In genomic region chr9:21846755-21847341, GRCm38 (mm10) we compare ENCODE assay signal across 7 mouse cellular contexts. TPM values are rescaled to one million over a fixed set of nuclear protein-coding genes. Genes with fewer than 3 reads are reported as not detected.
DNase-seq lines count a peak whose midpoint lies in the region; ATAC-seq and TF ChIP-seq lines count a peak whose summit lies in the region.

No protein-coding gene starts in this region.

- no peak overlapping the region for H3K9ac ChIP-seq in hindbrain, embryonic 14.5 days
- H3K9ac ChIP-seq in liver, adult 2 months (ENCODE audit: low read depth, low read length): peak overlapping the region; percentile 75
- H3K9ac ChIP-seq in neural tube, embryonic 12.5 days: peak overlapping the region; percentile 42; the same call in 1 of the 2 replicates

- no peaks in the 10 kb centered on the region for H3K9me3 ChIP-seq in hindbrain, embryonic 14.5 days (ENCODE audit: control insufficient read depth, low read length)
- no peaks in the 10 kb centered on the region for H3K9me3 ChIP-seq in neural tube, embryonic 12.5 days

- H3K36me3 ChIP-seq in hindbrain, embryonic 14.5 days (replicated peaks; ENCODE audit: control insufficient read depth, insufficient read depth): no peaks in the 10 kb centered on the region
- H3K36me3 ChIP-seq in liver, adult 2 months (ENCODE audit: control insufficient read depth, insufficient read depth, low read length): no peaks in the 10 kb centered on the region
- 0 out of 2 replicates have a peak, but pooled peaks cover 6% of the 10 kb centered on the region for H3K36me3 ChIP-seq in neural tube, embryonic 12.5 days

- peak; percentile 67 for DNase-seq in embryo, embryonic 10.5 days (ENCODE audit: low spot score)
- peak; percentile 57 for DNase-seq in gastrocnemius, adult 18-20 months (ENCODE audit: low spot score)
- no peak for DNase-seq in hindbrain, embryonic 14.5 days (ENCODE audit: low spot score)
- DNase-seq in liver, adult 2 months (ENCODE audit: extremely low read depth, low read depth, low spot score): peak; percentile 24
- no peak for DNase-seq in spleen, adult 12 weeks (ENCODE audit: low spot score)
- no peak for DNase-seq in layer of hippocampus, postnatal 10 days (ENCODE audit: low spot score in 2 of 2)

- TF ChIP-seq CTCF in liver, adult 2 months (IDR thresholded peaks at IDR 0.05; ENCODE audit: low read depth, low read length): no peak

- H3K27me3 ChIP-seq in hindbrain, embryonic 14.5 days (ENCODE audit: control insufficient read depth, insufficient read depth, low read length): no peaks in the 10 kb centered on the region
- H3K27me3 ChIP-seq in liver, adult 2 months (ENCODE audit: control insufficient read depth, insufficient read depth, low read length): no peaks in the 10 kb centered on the region
- no peaks in the 10 kb centered on the region for H3K27me3 ChIP-seq in neural tube, embryonic 12.5 days (replicated peaks)

- no peaks in the 10 kb centered on the region for H3K4me1 ChIP-seq in hindbrain, embryonic 14.5 days (replicated peaks; ENCODE audit: control insufficient read depth, insufficient read depth, low read length)
- H3K4me1 ChIP-seq in liver, adult 2 months (ENCODE audit: control insufficient read depth, insufficient read depth, low read length): peaks cover 6% of the 10 kb centered on the region
- H3K4me1 ChIP-seq in neural tube, embryonic 12.5 days: peaks cover 22% of the 10 kb centered on the region

- no peak overlapping the region for H3K4me3 ChIP-seq in hindbrain, embryonic 14.5 days (replicated peaks; ENCODE audit: low read length)
- H3K4me3 ChIP-seq in liver, adult 2 months (ENCODE audit: insufficient read depth, low read depth, low read length): peak overlapping the region; percentile 42; the same call in 1 of the 2 replicates
- H3K4me3 ChIP-seq in neural tube, embryonic 12.5 days: no peak overlapping the region

- WGBS in hindbrain, embryonic 14.5 days: 16% methylated on average over 11 of the region's 11 CpGs
- 82% methylated on average over 11 of the region's 11 CpGs for WGBS in liver, adult 2 months
- WGBS in neural tube, embryonic 12.5 days: 6% methylated on average over 11 of the region's 11 CpGs

- 0 out of 2 replicates have a peak overlapping the region, but pooled peaks have one; percentile 17 for H3K4me2 ChIP-seq in hindbrain, embryonic 14.5 days (replicated peaks)
- H3K4me2 ChIP-seq in neural tube, embryonic 12.5 days (replicated peaks): peak overlapping the region; percentile 50

- H3K27ac ChIP-seq in hindbrain, embryonic 14.5 days: peak overlapping the region; percentile 65; the same call in 1 of the 2 replicates
- H3K27ac ChIP-seq in liver, adult 2 months (replicated peaks; ENCODE audit: insufficient read depth, low read depth, low read length): peak overlapping the region; percentile 86
- H3K27ac ChIP-seq in neural tube, embryonic 12.5 days: no peak overlapping the region

- 0 out of 2 replicates have a peak, but pooled peaks have one; percentile 26 for ATAC-seq in hindbrain, embryonic 14.5 days (ENCODE audit: low FRiP score)
- ATAC-seq in neural tube, embryonic 12.5 days (ENCODE audit: low FRiP score, low read depth): 0 out of 2 replicates have a peak, but pooled peaks have one; percentile 23

- TF ChIP-seq POLR2A in liver, adult 2 months (IDR thresholded peaks at IDR 0.05; ENCODE audit: extremely low read depth, insufficient read depth, low read length): no peak

- H3K79me2 ChIP-seq in liver, adult 2 months (ENCODE audit: control insufficient read depth, insufficient read depth, low read length): no peaks in the 10 kb centered on the region

RNA-seq across cellular contexts. Expression of gene Dock6, which starts 5.6 kb away (rescaled TPM):
- total RNA-seq in gastrocnemius, adult 18-20 months (2021): 1 to 10 TPM; 7.4 to 8.7 TPM
- 16.3 and 18.0 TPM in 2 replicates for polyA plus RNA-seq in hindbrain, embryonic 14.5 days (2014; fragmentation: Nextera tagmentation; extraction: Ambion mirVana)
- total RNA-seq in liver, adult 2 months (2014; rRNA removed): 8.5 and 12.6 TPM in 2 replicates
- polyA plus RNA-seq in liver, adult 2 months (2012; rRNA removed): 23.2 and 33.9 TPM in 2 replicates
- polyA plus RNA-seq in neural tube, embryonic 12.5 days (2016; fragmentation: Nextera tagmentation; extraction: Ambion mirVana): 26.2 and 26.9 TPM in 2 replicates
- total RNA-seq in layer of hippocampus, postnatal 10 days (2021): 10 to 100 TPM; 32.6 to 34.5 TPM

RNA-seq across cellular contexts. Expression of gene Angptl8, which starts 11.5 kb away (rescaled TPM):
- under 1 TPM in 1 of 2 experiments, not detected in 1; 0.26 TPM for total RNA-seq in gastrocnemius, adult 18-20 months (2021)
- polyA plus RNA-seq in hindbrain, embryonic 14.5 days (2014; fragmentation: Nextera tagmentation; extraction: Ambion mirVana): 0.33 and 0.62 TPM in 2 replicates
- 13.6 and 22.2 TPM in 2 replicates for total RNA-seq in liver, adult 2 months (2014; rRNA removed)
- 201 and 258 TPM in 2 replicates for polyA plus RNA-seq in liver, adult 2 months (2012; rRNA removed)
- polyA plus RNA-seq in neural tube, embryonic 12.5 days (2016; fragmentation: Nextera tagmentation; extraction: Ambion mirVana): 0.53 TPM in 1 of 2 replicates, not detected in the other
- total RNA-seq in layer of hippocampus, postnatal 10 days (2021): not detected

RNA-seq across cellular contexts. Expression of gene Kank2, which starts 48.3 kb away (rescaled TPM):
- total RNA-seq in gastrocnemius, adult 18-20 months (2021): 10 to 100 TPM; 12.6 to 14.3 TPM
- polyA plus RNA-seq in hindbrain, embryonic 14.5 days (2014; fragmentation: Nextera tagmentation; extraction: Ambion mirVana): 3.0 and 3.3 TPM in 2 replicates
- total RNA-seq in liver, adult 2 months (2014; rRNA removed): 12.8 and 20.7 TPM in 2 replicates
- 27.2 and 34.5 TPM in 2 replicates for polyA plus RNA-seq in liver, adult 2 months (2012; rRNA removed)
- 7.2 and 8.5 TPM in 2 replicates for polyA plus RNA-seq in neural tube, embryonic 12.5 days (2016; fragmentation: Nextera tagmentation; extraction: Ambion mirVana)
- 1 to 10 TPM; 7.5 to 7.8 TPM for total RNA-seq in layer of hippocampus, postnatal 10 days (2021)

Comparison
In these comparisons a context has a peak if more than half of its experiments do, and no peak if none do; other contexts are left out.
1. DNase-seq: peak in embryo, embryonic 10.5 days (single experiment), gastrocnemius, adult 18-20 months (single experiment) and liver, adult 2 months (single experiment); none in hindbrain, embryonic 14.5 days (single experiment), spleen, adult 12 weeks (single experiment) and layer of hippocampus, postnatal 10 days (0 of 2).
2. RNA of gene Angptl8, which starts 11.5 kb away (total RNA-seq): 13.6 to 22.2 TPM in liver, adult 2 months; 0.26 TPM in gastrocnemius, adult 18-20 months and not detected in layer of hippocampus, postnatal 10 days; every median in the first group is over 10 times any median in the second.